Mouse (Mus musculus) ovary, postnatal 14 days (tissue): ENCODE results near the gene Vps33a.
"Not testable (repeated sequence)": the region's sequence is repeated elsewhere in the genome, so short reads cannot be mapped to it uniquely, and the experiment has no call there.

Experiments used
- DNase-seq: peaks from one replicate; pipeline ENCODE4 v3.0.0; 2022; ENCODE audit warnings: low spot score

Gene Vps33a

DNA sequence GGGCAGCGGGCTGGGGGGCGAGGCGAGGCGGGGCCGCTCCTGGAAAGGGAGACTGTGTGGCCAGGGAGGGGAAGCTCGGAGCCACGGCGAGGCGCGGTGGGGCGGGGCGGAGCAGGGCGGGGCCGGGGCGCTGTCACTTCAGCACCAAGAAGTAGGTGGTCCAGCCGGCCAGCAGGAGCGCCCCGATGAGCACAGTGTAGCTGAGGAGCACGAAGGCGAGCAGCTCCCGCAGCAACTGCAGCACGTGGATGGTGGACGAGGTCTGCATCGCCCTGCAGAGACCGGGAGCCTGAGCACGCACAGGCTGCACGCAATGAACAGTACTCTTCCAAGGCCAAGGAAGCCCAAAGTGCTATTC, 48.5 kb downstream of the Vps33a start:
- DNase-seq = no peak

DNA sequence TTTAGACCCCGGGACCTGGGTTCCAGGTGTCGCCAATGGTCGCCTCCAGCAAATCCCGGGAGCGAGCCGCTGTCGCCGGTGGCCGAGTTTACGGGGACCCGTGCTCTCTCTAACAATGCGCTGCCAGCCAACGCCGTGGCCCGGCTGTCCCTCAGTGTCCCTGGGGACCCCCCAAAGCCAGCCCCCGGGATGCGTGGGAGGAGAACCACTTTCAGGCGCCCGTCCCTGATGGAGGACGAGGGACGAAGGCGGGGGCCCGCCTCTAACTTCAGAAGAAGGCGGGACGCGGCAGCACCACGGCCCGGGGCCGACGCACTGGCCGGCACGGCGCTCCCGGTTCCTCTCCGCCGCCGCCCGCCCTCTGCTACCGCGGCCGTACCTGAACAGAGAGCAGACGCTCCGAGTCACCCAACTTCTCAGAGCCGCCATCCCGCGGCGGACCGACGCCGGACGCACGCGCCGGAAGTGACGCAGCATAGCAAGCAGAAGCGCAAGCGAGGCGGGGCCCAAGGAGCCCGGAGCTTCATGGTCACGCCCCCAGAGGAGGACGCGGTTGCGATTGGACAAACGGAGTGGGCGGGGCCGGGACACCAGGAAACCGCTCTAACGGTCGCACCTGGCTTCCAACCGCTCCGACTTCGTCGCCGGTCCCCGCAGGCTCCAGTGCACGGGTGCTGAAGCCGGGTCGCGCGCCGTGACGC, 49.0 kb downstream of the Vps33a start, which contains the start of gene Diablo:
Gene Diablo (minus strand): TSS at position 485 of the 701 bp plus-strand sequence.
- peak; percentile 96 for DNase-seq

DNA sequence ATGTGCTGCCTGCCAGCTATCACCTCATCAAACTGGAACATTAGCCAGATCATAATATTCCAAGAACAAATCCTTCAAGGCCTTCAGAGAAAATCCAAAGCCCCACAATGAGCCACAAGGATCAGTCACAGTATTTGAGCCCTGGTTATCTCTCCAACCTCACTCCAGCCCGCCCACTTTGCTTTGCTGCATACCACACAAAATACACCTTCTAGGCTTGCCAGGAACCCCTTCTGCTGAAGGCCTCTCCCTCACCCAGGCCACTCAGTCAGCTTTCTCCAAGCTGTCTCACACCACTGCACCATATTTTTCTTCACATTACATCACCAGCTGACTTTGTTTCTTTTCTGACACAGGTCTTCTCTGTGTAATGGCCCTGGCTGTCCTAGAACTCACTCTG, 50.7 kb downstream of the Vps33a start:
- no peak for DNase-seq

DNA sequence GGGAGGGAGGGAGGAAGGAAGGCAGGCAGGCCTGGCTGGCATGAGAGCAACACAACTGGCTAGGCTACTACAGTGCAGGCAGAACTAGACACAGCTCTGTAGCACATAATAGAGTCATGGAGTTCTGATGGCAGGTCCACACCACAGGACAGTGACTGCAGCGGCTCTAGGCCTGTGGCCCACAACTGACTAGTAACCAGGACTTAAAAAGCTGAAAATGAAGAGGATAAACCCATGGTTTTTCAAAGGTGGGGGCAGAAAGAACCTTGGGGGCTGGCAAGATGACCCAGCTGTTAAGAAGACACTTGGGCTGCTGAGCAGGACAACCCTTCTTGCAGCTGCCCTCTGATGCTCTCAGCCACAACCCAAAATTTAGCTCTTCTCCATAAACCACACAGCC, 51.2 kb downstream of the Vps33a start:
- DNase-seq = no peak

- no peak for DNase-seq
These were observed 52.2 kb downstream of the Vps33a start for GRCm38 (mm10) chr5:123520666-123521065.

DNA sequence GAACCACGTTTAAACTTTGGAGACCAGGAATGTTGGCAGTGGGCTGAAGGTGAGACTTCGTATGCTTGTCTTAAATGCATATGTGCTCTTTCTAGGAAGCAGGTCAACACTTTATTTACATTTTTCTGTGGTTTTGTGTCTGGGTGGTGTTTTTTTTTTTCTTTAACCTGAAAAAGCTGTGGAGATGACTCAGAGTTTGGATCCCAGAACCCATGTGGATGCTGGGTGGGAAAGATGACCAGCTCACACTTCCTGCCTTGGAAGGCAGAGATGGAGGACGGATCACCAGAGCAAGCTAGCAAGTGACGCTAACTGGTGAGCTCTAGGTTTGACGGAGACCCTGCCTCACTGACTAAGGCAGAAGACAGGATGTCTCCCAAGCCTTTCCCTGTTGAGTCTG, 58.0 kb downstream of the Vps33a start:
- DNase-seq = no peak

- DNase-seq = no peak
These were observed 60.7 kb downstream of the Vps33a start for GRCm38 (mm10) chr5:123512102-123512501.

GRCm38 (mm10) chr5:123511426-123511825, 61.4 kb downstream of the Vps33a start:
- not testable (repeated sequence) for DNase-seq

DNA sequence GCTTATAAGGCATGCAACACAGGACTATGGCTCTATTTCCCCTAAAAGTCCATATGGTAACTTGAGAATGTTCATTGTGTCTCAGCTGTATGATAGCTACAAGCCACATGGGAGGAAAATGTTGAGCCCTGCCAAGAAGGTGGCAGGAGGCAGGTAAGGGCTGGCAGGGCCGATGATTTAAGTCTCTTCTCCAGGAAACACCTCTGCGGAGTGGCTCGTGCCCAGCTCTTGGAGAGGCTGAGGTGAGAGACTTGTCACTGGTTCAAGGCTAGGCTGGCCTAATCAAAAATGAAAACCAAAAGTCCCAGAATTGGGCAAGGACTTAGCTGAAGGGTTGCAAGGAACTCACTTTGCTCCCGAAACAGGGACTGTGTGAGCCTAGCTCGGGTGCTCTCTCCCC, 62.7 kb downstream of the Vps33a start, which contains the start of gene B3gnt4:
Gene B3gnt4 (plus strand): TSS at position 301 of the 400 bp plus-strand sequence.
- DNase-seq = no peak

GRCm38 (mm10) chr5:123508921-123509320, 63.9 kb downstream of the Vps33a start:
- DNase-seq = no peak

GRCm38 (mm10) chr5:123507936-123508723, 64.7 kb downstream of the Vps33a start:
- peak; percentile 75 for DNase-seq

GRCm38 (mm10) chr5:123501973-123502372, 70.9 kb downstream of the Vps33a start:
- DNase-seq = no peak

GRCm38 (mm10) chr5:123499717-123500116, 73.1 kb downstream of the Vps33a start:
- DNase-seq = no peak

DNA sequence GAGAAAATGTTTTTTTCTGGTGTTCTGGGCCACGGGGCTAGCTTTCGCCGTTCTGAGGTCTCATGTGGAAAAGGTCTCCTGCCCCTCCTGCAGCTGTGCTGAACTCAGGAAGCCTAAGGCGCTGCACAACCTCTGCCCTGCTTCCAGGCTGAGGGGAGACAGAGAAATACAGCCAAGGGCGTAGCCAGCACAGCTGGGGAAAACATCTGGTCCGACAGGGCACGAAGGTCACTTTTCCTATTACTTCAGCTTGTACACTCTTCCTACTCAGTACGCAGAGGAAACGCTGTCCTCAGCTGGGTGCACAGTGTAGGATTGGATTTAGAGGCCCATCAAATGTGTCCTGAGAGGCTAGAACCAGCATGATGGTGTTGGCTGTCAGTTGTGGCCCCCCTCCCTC, 82.9 kb downstream of the Vps33a start:
- DNase-seq = no peak

DNA sequence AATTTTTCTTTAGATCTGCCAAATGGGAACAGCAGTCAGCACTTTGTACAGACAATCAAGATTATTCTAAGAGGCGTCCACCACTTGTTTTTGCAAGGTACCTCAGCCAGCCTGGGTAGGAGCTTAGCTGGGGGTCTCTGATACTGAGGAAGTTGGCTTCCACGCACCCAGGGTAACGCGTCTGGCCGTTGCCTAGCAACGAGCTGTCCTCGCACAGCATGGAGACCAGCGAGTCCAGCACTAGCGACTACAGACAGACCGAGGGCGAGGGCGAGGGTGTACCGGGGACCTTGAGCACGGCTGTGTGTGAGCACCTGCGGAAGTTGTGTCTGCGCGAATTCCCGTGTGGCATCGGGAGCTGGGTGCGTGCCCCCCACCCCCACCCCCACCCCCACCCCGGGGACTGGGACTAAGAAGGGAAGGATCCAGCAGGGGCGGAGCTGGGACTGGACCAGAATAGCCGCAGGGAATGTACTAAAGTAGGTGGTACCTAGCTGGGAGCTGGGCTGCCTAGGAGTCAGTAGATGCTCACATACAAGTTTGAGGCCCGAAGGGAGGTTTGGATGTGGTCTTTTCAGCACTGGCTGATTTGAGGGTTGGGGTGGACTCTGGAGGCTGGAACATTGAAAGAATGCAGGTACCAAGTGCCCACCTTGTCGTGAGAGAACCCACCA, 83.6 kb downstream of the Vps33a start, which contains the start of the genes Lrrc43 and Il31:
Gene Lrrc43 (plus strand): TSS at position 194 of the 674 bp plus-strand sequence.
Gene Il31 (minus strand): TSS at position 378 of the 674 bp plus-strand sequence.
- DNase-seq = no peak

- no peak for DNase-seq
These were observed 85.0 kb downstream of the Vps33a start for GRCm38 (mm10) chr5:123487659-123488395.
